Mouse (Mus musculus) intestine, embryonic 16.5 days (tissue): ENCODE data around the gene Mlkl. TPM values are rescaled to one million over a fixed set of nuclear protein-coding genes. Genes with fewer than 3 reads are reported as not detected.
A peak's percentile ranks its signal among the peaks of the same experiment; 100 is the strongest.
"Not testable (repeated sequence)": the region's sequence is repeated elsewhere in the genome, so short reads cannot be mapped to it uniquely, and the experiment has no call there.

Source experiments
- ATAC-seq: fragments of 200-750 bp; cut with Nextera tagmentation; 2 replicates; pipeline ENCODE4 v1.8.0; 2017; ENCODE audit warnings: moderate TSS enrichment, moderate library complexity
- H3K27ac ChIP-seq: fragments of 300-500 bp; sonication (generic); 2 replicates; pipeline ENCODE4 v1.5.1; 2014; ENCODE audit warnings: mild to moderate bottlenecking, low read length
- H3K27me3 ChIP-seq: fragments of 300-500 bp; sonication (generic); replicated peaks from 2 replicates; pipeline ENCODE4 v1.6.1; 2014; ENCODE audit warnings: low read length, control low read depth, mixed read lengths; ENCODE audit not compliant: control insufficient read depth, insufficient read depth
- H3K36me3 ChIP-seq: fragments of 300-500 bp; sonication (generic); 2 replicates; pipeline ENCODE4 v1.6.1; 2014; ENCODE audit warnings: low read length, control low read depth; ENCODE audit not compliant: control insufficient read depth, insufficient read depth
- H3K4me1 ChIP-seq: fragments of 300-500 bp; sonication (generic); 2 replicates; pipeline ENCODE4 v1.6.1; 2014; ENCODE audit warnings: low read length, control low read depth, mixed read lengths; ENCODE audit not compliant: control insufficient read depth, insufficient read depth
- H3K4me2 ChIP-seq: fragments of 300-500 bp; sonication (generic); 2 replicates; pipeline ENCODE4 v1.6.1; 2014; ENCODE audit warnings: low read depth, low read length, control low read depth
- H3K4me3 ChIP-seq: fragments of 300-500 bp; sonication (generic); 2 replicates; pipeline ENCODE4 v1.5.1; 2014; ENCODE audit warnings: mild to moderate bottlenecking, low read length
- H3K9ac ChIP-seq: fragments of 300-500 bp; sonication (generic); 2 replicates; pipeline ENCODE4 v1.6.1; 2014; ENCODE audit warnings: low read depth, low read length
- H3K9me3 ChIP-seq: fragments of 300-500 bp; sonication (generic); 2 replicates; pipeline ENCODE4 v1.6.1; 2016; ENCODE audit warnings: low read length, control low read depth; ENCODE audit not compliant: control insufficient read depth
- WGBS: fragments of 180-500 bp; shearing (Covaris S2); extraction: QIAGEN DNeasy Blood & Tissue Kit; methylation state at CpG from one replicate; pipeline ENCODE4 v1.1.7; 2014; 5-methylcytosine and 5-hydroxymethylcytosine counted together
- polyA plus RNA-seq: library from polyadenylated mRNA; unstranded; fragments of >200 nt; fragmentation: Nextera tagmentation; extraction: Ambion mirVana; gene quantifications from 2 replicates; pipeline ENCODE4 v1.2.1, GENCODE M21; 2015

Gene Mlkl
- polyA plus RNA-seq, 1 experiment from 2014 or later: 3.2 TPM

DNA sequence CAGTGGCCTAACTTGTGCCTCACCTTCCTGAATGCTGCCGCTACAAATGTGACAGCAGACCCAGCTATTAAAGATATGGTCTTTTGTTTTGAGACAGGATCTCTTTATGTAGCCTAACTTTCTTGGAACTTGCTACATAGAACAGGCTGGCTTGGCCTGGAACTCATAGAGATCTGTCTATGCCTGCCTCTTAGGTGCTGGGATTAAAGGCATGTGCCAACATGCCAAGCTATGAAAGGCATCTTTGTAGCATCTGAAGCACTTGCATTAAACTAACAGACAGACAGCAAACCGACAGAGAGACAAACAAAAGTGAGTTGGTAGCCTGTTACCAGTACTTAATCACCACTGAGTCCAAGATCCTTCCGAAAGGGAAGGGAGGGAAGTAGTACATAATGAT is 55.9 kb downstream of the Mlkl start:
- no peak overlapping the region for H3K4me2 ChIP-seq
- H3K4me1 ChIP-seq: no peaks in the 10 kb centered on the region
- no peaks in the 10 kb centered on the region for H3K9me3 ChIP-seq
- no peaks in the 10 kb centered on the region for H3K27me3 ChIP-seq
- no peak overlapping the region for H3K27ac ChIP-seq
- peaks cover 41% of the 10 kb centered on the region for H3K36me3 ChIP-seq
- H3K9ac ChIP-seq: no peak overlapping the region
- no peak overlapping the region for H3K4me3 ChIP-seq
- 93% methylated on average over 3 of the region's 3 CpGs for WGBS
- no peak for ATAC-seq

- Histone ChIP-seq H3K27ac (no peak overlapping the region), H3K27me3 (no peaks in the 10 kb centered on the region), H3K9me3 (no peaks in the 10 kb centered on the region), H3K4me2 (no peak overlapping the region), H3K9ac (no peak overlapping the region), H3K4me1 (no peaks in the 10 kb centered on the region; the same call in 1 of the 2 replicates), H3K36me3 (0 out of 2 replicates have a peak, but pooled peaks cover 2% of the 10 kb centered on the region), H3K4me3 (no peak overlapping the region)
- ATAC-seq: no peak
- 61% methylated on average over 2 of the region's 2 CpGs for WGBS
Measured at GRCm38 (mm10) chr8:111268277-111268676, 69.7 kb downstream of the Mlkl start.

- not testable (repeated sequence) for ATAC-seq, H3K9ac ChIP-seq, H3K9me3 ChIP-seq, H3K4me1 ChIP-seq, H3K36me3 ChIP-seq, H3K4me2 ChIP-seq, H3K27ac ChIP-seq, H3K27me3 ChIP-seq, H3K4me3 ChIP-seq
- WGBS: 73% methylated on average over 7 of the region's 7 CpGs
Measured at GRCm38 (mm10) chr8:111266161-111266560, 71.8 kb downstream of the Mlkl start.

GRCm38 (mm10) chr8:111264693-111265220 is 73.2 kb downstream of the Mlkl start:
- 73% methylated on average over 2 of the region's 2 CpGs for WGBS
- H3K27me3 ChIP-seq: no peaks in the 10 kb centered on the region
- no peak overlapping the region for H3K4me2 ChIP-seq
- H3K27ac ChIP-seq: no peak overlapping the region
- H3K9me3 ChIP-seq: no peaks in the 10 kb centered on the region
- ATAC-seq: peak; percentile 34; the same call in 1 of the 2 replicates
- H3K9ac ChIP-seq: no peak overlapping the region
- no peaks in the 10 kb centered on the region for H3K36me3 ChIP-seq
- no peak overlapping the region for H3K4me3 ChIP-seq
- H3K4me1 ChIP-seq: no peaks in the 10 kb centered on the region; the same call in 1 of the 2 replicates

DNA sequence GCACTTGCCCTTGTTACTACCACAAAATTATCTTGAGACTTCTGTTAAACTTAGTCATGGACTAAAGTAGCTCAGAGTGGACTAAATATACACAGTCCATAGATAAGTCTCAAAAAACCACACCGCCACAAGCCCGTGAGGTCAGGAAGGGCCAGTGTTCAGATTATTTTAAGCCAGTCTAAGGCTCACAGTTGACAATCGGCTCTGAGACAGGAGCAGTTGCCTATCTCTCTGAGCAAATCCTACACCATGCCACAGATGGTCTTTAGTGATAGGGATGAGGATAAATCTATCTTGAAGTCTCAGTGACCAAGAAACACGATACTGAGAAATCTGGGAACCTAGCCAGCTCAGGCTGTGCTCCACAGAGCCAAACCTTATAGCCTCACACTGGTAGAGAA is 76.0 kb downstream of the Mlkl start:
- no peak overlapping the region for H3K4me2 ChIP-seq
- WGBS: 65% methylated on average over 4 of the region's 4 CpGs
- peaks cover 2% of the 10 kb centered on the region for H3K4me1 ChIP-seq
- no peak for ATAC-seq
- no peak overlapping the region for H3K27ac ChIP-seq
- no peaks in the 10 kb centered on the region for H3K36me3 ChIP-seq
- H3K9ac ChIP-seq: no peak overlapping the region
- H3K27me3 ChIP-seq: no peaks in the 10 kb centered on the region
- no peak overlapping the region for H3K4me3 ChIP-seq
- no peaks in the 10 kb centered on the region for H3K9me3 ChIP-seq

Other genes with a start within 250 kb of the Mlkl start
- gene Clec18a, start 245.8 kb downstream of the Mlkl start, polyA plus RNA-seq: 0.07 and 0.09 TPM in 2 replicates
- 6.5 and 8.5 TPM in 2 replicates for gene Pdpr, start 243.5 kb downstream of the Mlkl start, polyA plus RNA-seq
- 43.7 and 48.5 TPM in 2 replicates for gene Glg1, start 79.0 kb downstream of the Mlkl start, polyA plus RNA-seq
- 44.7 and 46.4 TPM in 2 replicates for gene Rfwd3, start 38.0 kb downstream of the Mlkl start, polyA plus RNA-seq
- gene Fa2h, start 55.6 kb upstream of the Mlkl start, polyA plus RNA-seq: 0.91 and 1.1 TPM in 2 replicates
- 4.3 and 4.4 TPM in 2 replicates for gene Wdr59, start 183.9 kb upstream of the Mlkl start, polyA plus RNA-seq
- gene Znrf1, start 197.9 kb upstream of the Mlkl start, polyA plus RNA-seq: 11.0 and 13.1 TPM in 2 replicates